Mouse (Mus musculus): ENCODE measurements at regions not wholly inside any gene's neighbourhood (a gene's known extent, or its start where the extent isn't known, plus 50 kb on each side); places are given as distances from the start of the nearest gene placed in this dataset.
A peak's percentile ranks its signal among the peaks of the same experiment; 100 is the strongest.

DNA sequence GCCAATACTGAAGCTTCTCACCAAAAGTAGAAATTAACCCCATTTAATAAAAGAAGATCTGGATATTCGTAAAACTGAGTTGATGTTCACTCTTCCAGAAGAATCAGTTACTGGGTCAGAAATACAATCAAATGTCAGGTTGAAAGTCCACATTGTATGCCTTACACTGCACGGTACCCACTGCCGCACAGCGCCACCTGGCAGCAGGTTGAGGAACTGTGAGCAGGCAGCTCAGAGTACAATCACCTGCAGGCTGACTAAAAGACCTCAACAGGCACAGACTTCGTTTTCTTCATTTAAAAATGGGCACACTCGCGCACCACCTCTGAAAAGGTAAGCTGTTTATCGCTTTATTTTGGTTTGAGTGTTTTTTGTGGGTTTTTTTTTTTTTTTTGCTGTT lies 341.8 kb upstream of the Mms22l start:
- peak; percentile 3 to 46 for DNase-seq (ENCODE audit: low spot score in 2 of 2)

DNA sequence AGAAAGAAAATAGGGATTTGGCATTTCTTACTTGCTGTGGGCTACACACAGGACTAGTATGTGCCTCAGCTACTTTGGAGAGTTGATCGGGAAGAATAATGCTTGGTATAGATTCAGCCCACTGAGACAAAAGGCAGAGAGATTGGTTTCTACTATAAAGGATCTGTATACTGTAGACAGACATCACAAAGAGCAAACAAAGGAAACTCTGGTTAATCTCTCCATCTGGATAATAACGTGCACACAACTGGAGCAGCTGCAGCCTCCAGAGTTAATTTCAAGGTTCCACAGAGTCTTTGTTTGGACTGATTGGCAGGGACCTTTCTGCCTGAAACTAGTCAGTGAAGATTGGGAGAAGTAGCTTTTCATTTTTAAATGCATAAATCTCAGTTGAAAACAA lies 322.5 kb upstream of the Mms22l start:
- no peak for DNase-seq (ENCODE audit: low spot score in 2 of 2)

DNA sequence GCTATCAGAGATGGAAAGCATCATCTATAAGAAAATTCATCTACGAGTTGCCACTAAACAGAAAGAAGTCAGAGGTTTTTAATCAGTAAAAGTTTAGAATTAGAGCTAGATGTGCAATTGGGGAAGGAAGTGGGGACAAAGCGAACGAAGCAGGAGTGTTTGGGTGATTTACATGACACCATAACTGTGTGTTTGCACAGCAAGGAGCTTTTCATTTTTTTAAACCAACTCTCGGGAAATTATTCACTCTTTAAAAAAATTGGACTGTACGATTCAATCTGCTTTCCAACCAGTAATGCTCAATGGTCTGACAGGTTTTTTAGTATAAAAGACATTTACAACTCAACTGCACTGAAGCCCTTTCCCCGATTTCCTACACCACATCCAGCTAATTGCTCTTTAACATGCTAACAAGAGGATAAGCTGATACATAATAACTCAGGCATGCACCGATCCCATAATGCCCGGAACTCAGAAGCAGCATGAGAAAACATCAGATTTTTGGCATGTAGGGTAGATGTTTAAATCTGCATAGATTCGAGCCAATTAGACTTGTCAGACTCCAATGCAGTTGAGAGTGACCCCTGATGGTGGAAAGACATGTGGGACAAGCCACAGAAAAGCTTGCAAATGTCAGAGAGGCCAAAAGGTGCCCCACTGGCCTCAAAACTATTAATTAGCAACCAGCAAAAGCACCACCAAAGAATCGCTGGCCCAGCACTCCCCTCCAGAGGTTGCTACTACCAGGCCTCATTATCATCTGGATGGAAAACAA lies 282.8 kb upstream of the Mms22l start:
- DNase-seq (ENCODE audit: low spot score in 2 of 2), result no peak

DNA sequence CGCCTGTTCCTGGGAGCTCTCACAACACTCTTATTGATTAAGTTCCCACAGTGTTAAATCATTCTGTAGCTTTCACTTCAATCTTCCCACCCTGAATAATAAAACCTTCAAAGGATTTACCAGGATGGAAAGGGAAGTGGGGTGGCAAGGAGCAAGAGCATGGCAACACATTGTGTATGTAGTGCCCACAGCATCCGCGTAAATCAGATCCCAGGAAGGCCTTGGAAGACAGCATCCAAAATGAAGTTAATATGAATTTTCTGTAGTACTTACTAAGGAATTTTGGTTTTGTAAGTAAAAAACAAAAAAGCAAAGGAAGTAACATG lies 282.3 kb upstream of the Mms22l start:
- no peak for DNase-seq (ENCODE audit: low spot score in 2 of 2)

DNA sequence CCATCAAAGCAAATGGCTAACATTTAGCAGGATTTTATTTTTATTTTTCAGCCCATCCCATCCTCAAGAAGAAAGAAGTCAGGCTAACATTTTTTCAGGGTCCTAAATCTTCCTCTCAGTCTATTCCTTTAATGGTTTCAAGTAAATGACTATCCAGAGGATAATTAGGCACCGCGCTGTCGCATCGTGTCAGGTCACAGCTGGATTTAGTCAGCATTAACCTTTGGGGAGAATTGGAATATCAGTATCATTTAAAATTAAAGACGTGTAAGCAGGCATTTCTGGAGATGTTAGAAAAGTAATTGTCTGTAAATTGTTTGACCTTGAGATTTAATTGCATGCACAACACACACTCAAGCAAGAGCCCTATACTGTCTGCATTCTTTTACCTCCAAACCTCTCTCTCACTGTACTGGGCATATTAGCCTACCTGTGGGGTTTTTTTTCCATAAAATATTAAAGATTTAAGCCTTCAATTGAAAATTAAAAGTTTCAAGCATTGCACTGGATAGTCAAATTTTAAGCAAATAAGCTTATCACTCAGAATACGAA lies 277.8 kb upstream of the Mms22l start:
- no peak for DNase-seq (ENCODE audit: low spot score in 2 of 2)

DNA sequence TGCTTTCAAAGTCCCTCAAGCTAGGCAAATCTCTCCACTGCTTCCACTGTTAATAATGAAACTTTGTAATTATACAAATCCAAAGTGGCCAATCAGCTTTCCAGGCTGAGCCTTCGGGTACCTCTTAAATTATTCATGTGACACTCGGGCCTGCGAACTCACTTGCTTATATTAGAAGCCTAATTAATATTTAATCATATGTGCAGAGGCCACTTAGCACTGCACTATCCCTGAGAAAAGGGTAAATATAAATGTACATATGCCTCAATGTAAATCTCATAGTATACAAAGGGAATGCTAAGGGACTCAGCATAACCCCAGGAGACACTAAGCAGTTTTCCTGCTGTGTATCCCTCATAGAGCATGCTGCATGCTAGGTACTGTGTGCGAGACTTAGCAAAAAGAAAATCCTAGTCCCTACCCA lies 277.2 kb upstream of the Mms22l start:
- DNase-seq (ENCODE audit: low spot score in 2 of 2), result no peak

DNA sequence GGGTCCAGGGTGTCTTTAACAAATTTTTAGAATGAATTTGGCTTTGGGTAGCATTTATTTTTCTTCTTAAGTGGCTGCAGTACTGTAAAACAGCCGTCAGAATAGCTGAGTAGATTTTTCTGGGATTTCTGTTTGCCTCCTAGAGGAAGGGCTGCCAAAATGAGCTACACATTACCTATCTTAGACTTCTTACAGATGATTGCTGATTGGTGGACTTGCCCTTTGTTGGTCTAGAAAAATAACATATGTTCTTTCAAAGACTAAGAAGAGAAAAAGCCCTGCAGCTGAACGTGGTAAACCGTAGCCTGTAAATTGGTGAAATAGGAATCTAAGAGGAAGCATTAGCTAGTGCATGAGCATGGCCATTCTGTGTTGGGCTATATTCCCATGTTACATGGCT lies 276.7 kb upstream of the Mms22l start:
- DNase-seq (ENCODE audit: low spot score in 2 of 2), result no peak

DNA sequence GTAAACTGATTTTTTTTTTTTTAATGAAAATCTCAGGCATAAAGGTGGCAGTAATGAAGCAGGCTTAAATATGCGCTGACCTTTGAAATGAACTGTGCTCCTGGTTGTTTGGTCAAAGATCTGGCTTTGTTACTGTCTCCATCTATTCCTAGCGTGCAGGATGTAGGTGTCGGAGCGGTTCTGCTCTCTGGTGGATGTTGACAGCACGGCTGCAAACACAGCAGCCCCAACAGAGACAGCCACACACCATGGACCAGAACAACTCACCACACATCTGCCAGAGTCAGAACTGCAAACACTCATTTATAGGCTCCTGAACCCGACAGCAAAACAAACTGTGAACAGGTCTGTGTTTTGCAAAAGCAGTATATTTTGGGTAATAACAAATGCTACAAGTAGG lies 251.1 kb upstream of the Mms22l start:
- DNase-seq (ENCODE audit: low spot score in 2 of 2), result no peak

DNA sequence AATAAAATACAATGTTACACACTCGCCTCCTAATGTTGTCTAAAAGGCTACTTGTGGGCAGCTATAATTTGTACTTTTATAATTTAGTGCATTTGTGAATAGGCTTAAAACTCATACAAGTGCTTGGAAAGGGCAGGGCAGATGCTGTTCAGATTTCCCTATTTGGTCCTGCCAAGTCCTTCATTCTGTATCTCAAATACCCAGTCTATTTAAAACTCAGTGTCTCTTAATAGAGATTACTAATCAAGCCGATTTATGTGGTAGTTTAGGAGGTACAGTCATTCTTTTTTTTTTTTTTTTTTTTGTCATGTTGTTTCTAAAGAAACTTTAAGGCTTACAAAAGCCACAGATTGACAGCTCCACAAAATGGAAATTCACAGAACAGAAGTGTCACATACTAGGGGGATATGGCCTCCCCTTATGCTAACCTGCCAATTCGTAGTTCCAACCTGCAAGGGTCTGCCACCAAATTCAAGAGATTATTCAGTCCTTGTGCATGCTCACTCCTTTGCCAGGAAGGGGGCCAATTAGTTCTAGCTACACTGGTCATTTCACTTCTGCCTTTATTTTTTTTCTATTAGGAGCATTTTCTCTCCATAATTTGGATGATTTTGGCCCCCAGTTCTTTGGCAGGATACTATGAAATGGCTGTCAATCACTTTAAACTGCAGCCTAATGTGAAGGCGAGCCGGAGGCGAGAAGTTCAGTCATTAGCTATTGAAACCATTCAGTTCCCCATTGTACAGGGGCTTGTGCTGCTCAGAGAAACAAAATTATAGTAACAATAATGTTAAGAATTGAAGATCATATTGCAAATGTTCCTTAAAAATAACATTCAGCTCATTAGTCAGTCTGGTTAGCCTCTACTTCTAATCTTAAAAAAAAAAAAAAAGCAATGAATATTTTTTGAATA lies 247.9 kb upstream of the Mms22l start:
- no peak for DNase-seq (ENCODE audit: low spot score in 2 of 2)

DNA sequence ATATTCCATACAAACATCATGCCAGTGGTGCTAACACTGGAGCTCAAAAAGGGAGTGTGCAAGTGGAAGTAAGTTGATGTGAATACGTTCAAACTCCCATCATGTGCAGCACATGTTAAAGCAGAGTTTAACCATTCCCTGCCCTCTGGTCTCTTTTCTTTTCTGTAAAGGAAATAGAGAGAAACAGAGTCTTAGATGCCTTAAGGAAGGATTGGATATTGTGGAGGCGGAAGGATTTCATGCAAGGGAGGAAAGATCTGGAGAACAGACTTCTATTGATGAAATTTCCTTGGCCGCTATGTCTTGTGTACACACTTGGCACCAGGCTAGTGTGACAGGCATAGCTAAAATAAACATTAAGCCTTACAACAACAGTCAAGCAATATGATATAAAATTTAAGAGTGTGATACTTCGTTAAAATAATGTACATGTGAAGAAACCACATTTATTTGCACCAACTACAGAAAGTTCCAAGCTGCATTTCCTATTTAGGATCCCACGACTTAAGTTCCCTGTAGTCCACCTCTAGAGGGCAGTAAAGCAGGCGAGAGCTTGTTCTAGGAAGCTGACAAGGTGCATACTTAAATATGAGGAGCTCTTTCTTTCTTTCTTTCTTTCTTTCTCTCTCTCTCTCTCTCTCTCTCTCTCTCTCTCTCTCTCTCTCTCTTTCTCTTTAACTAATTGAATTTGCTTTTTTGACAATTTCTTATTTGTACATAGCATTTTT lies 246.8 kb upstream of the Mms22l start:
- no peak for DNase-seq (ENCODE audit: low spot score in 2 of 2)

DNA sequence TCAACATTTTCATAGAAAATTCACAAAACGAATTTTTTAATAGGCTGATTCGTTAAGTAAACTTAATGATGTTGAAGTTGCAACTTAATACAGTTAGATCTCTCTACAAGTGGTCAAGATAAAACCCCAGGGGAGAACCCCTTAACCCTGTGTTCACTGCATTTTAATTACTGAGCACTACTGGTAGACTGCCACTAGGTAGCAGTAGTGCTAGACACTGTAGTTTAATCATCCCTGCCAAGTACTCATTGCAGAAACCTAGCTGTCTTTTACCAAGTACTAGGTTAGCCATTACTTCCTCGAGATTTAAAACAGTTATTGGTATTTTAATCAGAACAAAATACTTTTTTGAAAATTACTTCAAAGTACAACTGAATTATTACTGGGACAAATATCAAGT lies 218.1 kb upstream of the Mms22l start:
- DNase-seq (ENCODE audit: low spot score in 2 of 2), result no peak

Measured in urinary bladder, postnatal 36 days (tissue).